Mouse (Mus musculus): ENCODE measurements around the gene Ccl17. TPM values are rescaled to one million over a fixed set of nuclear protein-coding genes. Genes with fewer than 3 reads are reported as not detected.

Gene Ccl17
- not detected for polyA plus RNA-seq (2017; shearing (Covaris generic))

GRCm38 (mm10) chr8:94810153-94810552, at the start of gene Ccl17:
Gene Ccl17, plus strand, starts transcription at chr8:94810453.

DNA sequence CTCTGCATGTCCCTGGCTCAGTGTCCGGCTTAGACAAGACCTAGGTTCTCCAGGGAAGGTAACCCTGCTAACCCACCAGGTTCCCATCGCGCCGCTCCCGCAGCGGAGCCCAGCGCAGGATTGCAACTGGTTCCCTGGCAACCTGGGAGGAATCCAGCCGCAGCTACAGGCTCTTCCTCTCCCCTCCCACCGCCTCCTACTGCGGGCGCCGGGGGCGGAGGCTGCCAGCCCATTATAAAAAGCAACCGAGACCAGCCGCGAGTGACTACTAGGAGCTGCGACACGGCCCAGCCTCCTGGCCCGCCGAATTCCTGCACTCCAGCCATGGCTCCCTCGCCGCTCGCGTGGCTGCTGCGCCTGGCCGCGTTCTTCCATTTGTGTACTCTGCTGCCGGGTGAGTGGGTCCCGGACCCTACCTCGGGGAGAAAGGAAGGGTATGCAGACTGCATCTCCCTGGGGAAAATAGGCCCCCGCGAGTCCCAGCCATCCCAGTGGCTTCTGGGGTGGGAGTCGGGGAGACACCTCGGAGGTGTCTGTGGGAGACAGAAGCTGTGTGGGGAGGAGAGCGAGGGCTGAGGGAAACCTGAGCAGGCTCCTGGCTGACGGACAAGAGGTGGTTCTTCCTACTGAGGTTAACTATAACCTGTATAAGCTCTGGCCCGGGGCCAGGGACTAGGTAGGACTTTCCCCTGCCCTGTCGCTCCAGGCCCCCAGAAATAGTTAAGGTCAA, 38.1 kb upstream of the Ccl17 start, which contains the start of gene Cx3cl1:
Cx3cl1 (plus strand) TSS at position 69 of the 730 bp plus-strand sequence.

GRCm38 (mm10) chr8:94837662-94838574, 27.7 kb downstream of the Ccl17 start, which contains the start of the genes Coq9 and Ciapin1:
Gene Coq9, plus strand, starts transcription at chr8:94838321.
Gene Ciapin1, minus strand, starts transcription at chr8:94838358.

DNA sequence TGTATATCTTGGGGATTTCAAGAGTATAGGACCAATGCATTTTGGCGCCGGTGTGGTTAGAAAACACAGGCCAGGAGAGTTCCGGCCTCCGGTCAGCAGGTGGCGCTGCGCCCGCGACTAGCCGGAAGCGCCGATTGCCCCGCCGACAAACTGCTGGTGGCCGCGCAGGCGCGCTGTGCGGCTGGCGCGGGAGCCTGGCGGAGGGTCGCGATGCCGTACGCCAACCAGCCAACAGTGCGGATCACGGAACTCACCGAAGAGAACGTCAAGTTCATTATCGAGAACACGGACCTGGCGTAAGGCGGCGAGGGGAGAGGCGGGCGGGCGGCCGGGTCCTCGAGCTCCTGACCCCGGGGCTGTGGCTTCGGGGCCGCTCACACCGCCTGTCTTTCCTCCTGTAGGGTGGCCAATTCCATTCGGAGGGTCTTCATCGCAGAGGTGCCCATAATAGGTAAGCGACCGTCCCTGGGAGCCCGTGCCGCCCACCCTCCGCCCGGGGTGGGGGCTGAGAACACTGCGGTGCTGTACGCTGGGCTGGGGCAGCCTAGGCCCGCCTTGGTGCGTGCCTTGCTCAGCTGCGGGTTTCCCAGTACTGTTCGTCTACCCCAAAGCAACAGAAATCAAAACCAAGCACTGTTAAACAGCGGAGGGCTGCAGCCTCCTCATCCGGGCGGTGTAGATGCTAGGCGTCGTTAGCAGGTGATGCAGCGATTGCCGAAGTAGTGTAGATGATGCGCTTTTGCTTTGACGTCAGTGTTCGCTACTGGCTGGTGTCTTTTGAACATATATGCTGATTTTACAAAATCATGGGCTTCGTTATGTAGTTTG, 47.3 kb downstream of the Ccl17 start, which contains the start of gene Polr2c:
Polr2c (plus strand) TSS at position 105 of the 828 bp plus-strand sequence.

Other genes starting within 250 kb of the Ccl17 start
- gene Rspry1, start 208.5 kb upstream of the Ccl17 start, polyA plus RNA-seq (2017; shearing (Covaris generic)) = 82.2 TPM
- gene Fam192a, start 208.5 kb upstream of the Ccl17 start, polyA plus RNA-seq (2017; shearing (Covaris generic)) = 94.1 TPM
- 42.7 TPM for gene Arl2bp, start 143.9 kb upstream of the Ccl17 start, polyA plus RNA-seq (2017; shearing (Covaris generic))
- gene Pllp, start 114.2 kb upstream of the Ccl17 start, polyA plus RNA-seq (2017; shearing (Covaris generic)) = not detected
- not detected for gene Ccl22, start 64.9 kb upstream of the Ccl17 start, polyA plus RNA-seq (2017; shearing (Covaris generic))
- gene Cx3cl1, start 38.4 kb upstream of the Ccl17 start, polyA plus RNA-seq (2017; shearing (Covaris generic)) = 1.1 TPM
- 81.1 TPM for gene Coq9, start 27.9 kb downstream of the Ccl17 start, polyA plus RNA-seq (2017; shearing (Covaris generic))
- gene Ciapin1, start 27.9 kb downstream of the Ccl17 start, polyA plus RNA-seq (2017; shearing (Covaris generic)) = 101 TPM
- 117 TPM for gene Polr2c, start 47.0 kb downstream of the Ccl17 start, polyA plus RNA-seq (2017; shearing (Covaris generic))
- 3.1 TPM for gene Dok4, start 65.9 kb downstream of the Ccl17 start, polyA plus RNA-seq (2017; shearing (Covaris generic))
- gene Ccdc102a, start 107.6 kb downstream of the Ccl17 start, polyA plus RNA-seq (2017; shearing (Covaris generic)) = not detected
- gene Adgrg5, start 113.2 kb downstream of the Ccl17 start, polyA plus RNA-seq (2017; shearing (Covaris generic)) = 0.21 TPM
- 2.4 TPM for gene Adgrg1, start 164.3 kb downstream of the Ccl17 start, polyA plus RNA-seq (2017; shearing (Covaris generic))
- 0.30 TPM for gene Adgrg3, start 207.2 kb downstream of the Ccl17 start, polyA plus RNA-seq (2017; shearing (Covaris generic))
- not detected for gene Drc7, start 244.7 kb downstream of the Ccl17 start, polyA plus RNA-seq (2017; shearing (Covaris generic))

All from inflammation-experienced regulatory T-cells, adult 16 weeks (primary cell).